Mouse (Mus musculus): ENCODE results near the gene Clec16a.

The Clec16a gene

DNA sequence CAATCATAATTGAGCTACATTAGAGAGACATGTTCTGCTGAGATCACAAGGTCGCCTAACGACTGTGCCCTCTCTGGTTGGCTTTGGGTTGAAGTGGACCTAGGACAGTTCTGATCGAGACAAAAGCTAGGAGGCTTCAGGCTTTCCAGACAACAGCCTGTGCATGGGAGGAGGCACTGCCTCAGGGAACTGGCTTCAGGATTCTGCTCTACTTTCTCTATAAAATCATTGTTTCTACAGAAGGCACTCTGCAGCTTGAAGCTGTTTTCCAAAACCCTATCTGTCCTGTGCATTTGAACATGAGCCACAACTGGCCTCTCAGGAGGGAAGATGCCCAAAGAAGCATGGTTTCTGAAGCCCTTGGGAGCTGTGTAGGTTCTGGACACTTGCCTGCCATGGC is 107.8 kb downstream of the Clec16a start:
- no peak for DNase-seq

DNA sequence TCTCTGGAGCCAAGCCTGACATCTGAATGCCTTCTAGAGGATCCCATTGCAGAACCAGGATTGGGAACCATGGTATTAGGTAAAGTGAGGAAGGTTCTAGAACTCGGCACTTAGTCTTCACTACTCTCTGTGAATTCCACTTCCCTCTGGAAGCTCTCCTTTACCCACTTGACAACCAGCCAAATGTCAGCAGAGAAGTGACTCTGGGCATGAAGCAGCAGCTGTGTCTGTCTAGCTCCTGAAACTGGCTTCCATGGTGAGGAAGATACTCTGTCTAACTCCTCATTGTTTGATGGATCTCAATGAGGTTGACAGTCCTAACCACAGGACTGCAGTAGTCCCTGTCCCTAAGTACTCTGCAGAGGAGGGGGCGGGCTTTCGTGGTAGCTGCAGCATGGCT is 110.1 kb downstream of the Clec16a start:
- DNase-seq: no peak

GRCm38 (mm10) chr16:10655926-10656325 is 110.8 kb downstream of the Clec16a start:
- DNase-seq: no peak

- DNase-seq: no peak
Observed at GRCm38 (mm10) chr16:10656461-10656860, 111.3 kb downstream of the Clec16a start.

GRCm38 (mm10) chr16:10656939-10657338 is 111.8 kb downstream of the Clec16a start:
- no peak for DNase-seq

- no peak for DNase-seq
Observed at GRCm38 (mm10) chr16:10659211-10659610, 114.1 kb downstream of the Clec16a start.

DNA sequence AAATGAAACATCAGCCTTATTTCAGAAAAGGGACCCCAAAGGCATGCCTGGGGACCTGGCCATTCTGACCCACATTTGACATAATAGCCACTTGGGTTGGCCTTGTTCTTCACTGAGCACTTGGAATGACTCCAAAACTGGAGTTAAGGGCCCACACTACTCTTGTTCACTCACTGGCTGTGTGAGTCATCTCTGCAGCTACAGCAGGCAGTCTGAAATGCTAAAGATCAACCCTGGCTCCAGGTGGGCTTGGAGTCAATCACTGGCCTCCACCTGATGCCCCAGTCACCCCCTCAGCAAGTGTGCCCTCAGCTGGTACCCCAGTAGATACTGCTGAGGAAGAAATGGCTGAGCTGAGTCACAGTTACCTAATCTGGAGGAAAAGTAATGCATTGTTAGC is 115.4 kb downstream of the Clec16a start:
- no peak for DNase-seq

GRCm38 (mm10) chr16:10661385-10661784 is 116.2 kb downstream of the Clec16a start:
- DNase-seq: no peak

- DNase-seq: no peak
Observed at GRCm38 (mm10) chr16:10663890-10664731, 119.0 kb downstream of the Clec16a start.

- peak; percentile 53 for DNase-seq
Observed at GRCm38 (mm10) chr16:10664921-10665894, 120.1 kb downstream of the Clec16a start.

- no peak for DNase-seq
Observed at GRCm38 (mm10) chr16:10666766-10667165, 121.6 kb downstream of the Clec16a start.

DNA sequence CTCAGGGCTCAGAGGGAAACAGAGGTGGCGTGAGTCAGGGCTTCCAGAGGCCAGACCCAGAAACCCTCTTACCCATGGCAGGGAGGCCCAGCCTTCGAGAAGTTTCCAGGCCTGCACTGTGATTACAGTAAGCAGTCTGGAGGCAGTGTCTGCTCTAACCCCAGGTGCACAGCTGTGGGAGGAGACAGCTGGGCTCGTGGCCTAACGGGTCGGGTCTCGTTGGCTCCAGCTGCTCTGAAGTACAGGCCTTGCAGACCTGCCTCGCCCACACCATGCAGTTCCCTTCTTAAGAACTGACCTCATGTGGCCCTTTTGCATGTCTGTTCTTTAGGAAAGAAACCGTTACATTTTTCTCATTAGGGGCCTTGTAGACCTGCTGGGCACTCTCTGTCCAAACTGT is 123.3 kb downstream of the Clec16a start:
- no peak for DNase-seq

DNA sequence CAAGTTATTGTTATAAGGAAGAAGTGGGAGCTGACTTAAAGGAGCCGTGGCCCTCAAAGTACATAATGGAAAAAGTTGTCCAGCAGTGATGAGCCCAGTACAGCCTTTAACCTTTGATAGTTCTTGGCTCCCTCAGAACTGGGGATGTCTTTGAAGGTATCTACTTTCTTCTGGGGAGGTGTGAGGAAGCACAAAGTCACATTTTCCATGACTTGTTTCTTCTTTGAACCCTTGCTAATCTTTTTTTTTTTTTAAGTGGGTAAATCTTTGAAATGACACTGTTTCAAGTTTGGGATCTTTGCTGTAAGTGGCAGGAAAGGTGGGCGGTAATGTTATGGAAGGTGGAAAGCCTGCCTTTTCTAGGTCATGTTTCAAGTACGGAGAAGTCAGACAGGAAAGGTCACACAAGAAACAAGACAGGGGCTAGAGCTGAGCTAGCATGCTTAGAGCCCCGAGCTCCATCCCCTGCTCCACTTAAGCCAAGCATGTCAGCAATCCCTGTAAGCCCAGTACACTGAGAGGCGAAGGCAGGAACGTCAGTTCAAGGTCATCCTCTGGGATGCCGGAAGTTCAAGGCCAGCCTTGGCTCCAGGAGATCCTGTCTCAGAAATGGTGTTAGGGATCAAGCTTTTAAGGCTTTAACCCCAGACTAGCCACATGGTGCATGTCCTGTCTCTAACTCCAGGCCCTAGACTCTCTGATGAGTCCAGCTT is 124.0 kb downstream of the Clec16a start:
- DNase-seq: no peak

GRCm38 (mm10) chr16:10669936-10670335 is 124.8 kb downstream of the Clec16a start:
- DNase-seq: no peak

DNA sequence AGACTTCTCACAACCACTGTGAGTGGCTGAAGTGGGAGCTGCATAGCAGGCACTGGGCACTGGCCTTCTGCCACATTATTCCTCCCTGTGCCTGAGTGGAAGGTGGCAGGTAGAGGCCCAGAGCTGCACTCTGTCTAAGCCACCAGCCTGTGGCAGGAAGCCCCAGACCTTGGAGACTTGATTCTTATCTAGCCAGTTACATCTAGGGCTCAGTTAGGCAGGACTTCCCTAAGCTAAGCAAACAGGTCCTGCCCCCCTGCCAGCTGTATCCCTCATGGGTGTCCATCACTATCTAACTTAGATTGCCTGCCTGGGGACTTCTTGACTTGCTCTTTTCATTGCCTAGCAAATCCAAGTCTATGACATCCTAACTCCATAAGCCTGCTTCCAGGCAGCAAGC is 127.4 kb downstream of the Clec16a start:
- DNase-seq: no peak

- DNase-seq: no peak
Observed at GRCm38 (mm10) chr16:10674020-10674419, 128.9 kb downstream of the Clec16a start.

- DNase-seq: no peak
Observed at GRCm38 (mm10) chr16:10674957-10675356, 129.8 kb downstream of the Clec16a start.

- DNase-seq: no peak
Observed at GRCm38 (mm10) chr16:10675612-10676011, 130.5 kb downstream of the Clec16a start.

- DNase-seq: peak; percentile 28
Observed at GRCm38 (mm10) chr16:10676461-10677066, 131.4 kb downstream of the Clec16a start.

- DNase-seq: no peak
Observed at GRCm38 (mm10) chr16:10682521-10682920, 137.4 kb downstream of the Clec16a start.

DNA sequence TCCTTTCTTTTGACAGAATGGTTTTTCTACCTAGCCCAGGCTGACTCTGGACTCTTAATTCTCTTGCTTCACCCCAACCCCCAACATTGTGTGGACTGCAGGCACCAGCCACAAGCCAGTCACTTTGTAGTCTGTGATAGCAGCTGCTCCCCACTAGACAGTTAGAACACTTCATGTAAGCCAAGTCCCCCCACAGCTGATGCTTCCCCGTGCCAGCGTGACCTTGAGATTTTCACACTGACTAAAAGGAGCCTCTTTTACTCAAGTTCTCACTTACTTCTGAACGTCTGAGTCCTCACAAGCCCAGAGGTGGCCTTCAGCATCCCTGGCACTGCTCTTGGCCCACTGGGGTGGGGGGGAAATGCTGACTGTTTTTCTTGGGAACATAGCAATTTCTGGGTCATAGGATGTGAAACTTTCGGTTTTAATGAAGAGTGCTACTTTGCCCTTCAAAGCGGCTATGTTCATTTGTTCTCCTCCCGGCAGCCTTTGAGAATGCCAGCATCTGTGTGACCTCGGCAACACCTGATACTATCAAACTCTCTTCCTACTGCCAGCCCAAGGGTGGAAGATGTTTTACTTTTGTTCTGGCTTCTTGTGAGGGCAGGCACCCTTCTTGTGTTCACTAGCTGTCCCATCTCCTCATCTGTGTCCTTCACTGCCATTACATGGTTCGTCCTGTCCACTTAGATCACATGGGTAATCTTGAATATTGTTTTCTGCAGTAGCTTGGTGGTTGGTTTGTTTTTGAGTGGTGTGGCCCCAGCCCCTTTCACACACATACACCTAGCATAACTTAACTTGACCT is 138.3 kb downstream of the Clec16a start:
- no peak for DNase-seq
